Mouse (Mus musculus) intestine, embryonic 16.5 days (tissue): ENCODE measurements around the gene Ggt7. TPM values are rescaled to one million over a fixed set of nuclear protein-coding genes. Genes with fewer than 3 reads are reported as not detected.

ENCODE experiments used
- ATAC-seq: fragments of 200-750 bp; cut with Nextera tagmentation; 2 replicates; pipeline ENCODE4 v1.8.0; 2017; ENCODE audit warnings: moderate TSS enrichment, moderate library complexity
- H3K27ac ChIP-seq: fragments of 300-500 bp; sonication (generic); 2 replicates; pipeline ENCODE4 v1.5.1; 2014; ENCODE audit warnings: mild to moderate bottlenecking, low read length
- H3K27me3 ChIP-seq: fragments of 300-500 bp; sonication (generic); replicated peaks from 2 replicates; pipeline ENCODE4 v1.6.1; 2014; ENCODE audit warnings: low read length, control low read depth, mixed read lengths; ENCODE audit not compliant: control insufficient read depth, insufficient read depth
- H3K36me3 ChIP-seq: fragments of 300-500 bp; sonication (generic); 2 replicates; pipeline ENCODE4 v1.6.1; 2014; ENCODE audit warnings: low read length, control low read depth; ENCODE audit not compliant: control insufficient read depth, insufficient read depth
- H3K4me1 ChIP-seq: fragments of 300-500 bp; sonication (generic); 2 replicates; pipeline ENCODE4 v1.6.1; 2014; ENCODE audit warnings: low read length, control low read depth, mixed read lengths; ENCODE audit not compliant: control insufficient read depth, insufficient read depth
- H3K4me2 ChIP-seq: fragments of 300-500 bp; sonication (generic); 2 replicates; pipeline ENCODE4 v1.6.1; 2014; ENCODE audit warnings: low read depth, low read length, control low read depth
- H3K4me3 ChIP-seq: fragments of 300-500 bp; sonication (generic); 2 replicates; pipeline ENCODE4 v1.5.1; 2014; ENCODE audit warnings: mild to moderate bottlenecking, low read length
- H3K9ac ChIP-seq: fragments of 300-500 bp; sonication (generic); 2 replicates; pipeline ENCODE4 v1.6.1; 2014; ENCODE audit warnings: low read depth, low read length
- H3K9me3 ChIP-seq: fragments of 300-500 bp; sonication (generic); 2 replicates; pipeline ENCODE4 v1.6.1; 2016; ENCODE audit warnings: low read length, control low read depth; ENCODE audit not compliant: control insufficient read depth
- WGBS: fragments of 180-500 bp; shearing (Covaris S2); extraction: QIAGEN DNeasy Blood & Tissue Kit; methylation state at CpG from one replicate; pipeline ENCODE4 v1.1.7; 2014; 5-methylcytosine and 5-hydroxymethylcytosine counted together
- polyA plus RNA-seq: library from polyadenylated mRNA; unstranded; fragments of >200 nt; fragmentation: Nextera tagmentation; extraction: Ambion mirVana; gene quantifications from 2 replicates; pipeline ENCODE4 v1.2.1, GENCODE M21; 2015

Ggt7 gene
- polyA plus RNA-seq, 1 experiment from 2014 or later = 4.2 TPM

GRCm38 (mm10) chr2:155514666-155515065, 3.4 kb downstream of the Ggt7 start:
- H3K4me2 ChIP-seq = peak overlapping the region; percentile 79
- no peaks in the 10 kb centered on the region for H3K36me3 ChIP-seq
- peaks cover 13% of the 10 kb centered on the region for H3K4me1 ChIP-seq
- no peak for ATAC-seq
- H3K9ac ChIP-seq = peak overlapping the region; percentile 62
- peaks cover 12% of the 10 kb centered on the region; the same call in 1 of the 2 replicates for H3K27me3 ChIP-seq
- H3K9me3 ChIP-seq = no peaks in the 10 kb centered on the region
- WGBS = 2% methylated on average over 23 of the region's 23 CpGs
- peak overlapping the region; percentile 44 for H3K4me3 ChIP-seq
- no peak overlapping the region for H3K27ac ChIP-seq

- peaks cover 12% of the 10 kb centered on the region; the same call in 1 of the 2 replicates for H3K27me3 ChIP-seq
- H3K4me2 ChIP-seq = no peak overlapping the region
- H3K9ac ChIP-seq = no peak overlapping the region
- H3K9me3 ChIP-seq = no peaks in the 10 kb centered on the region
- peaks cover 11% of the 10 kb centered on the region for H3K4me1 ChIP-seq
- no peak for ATAC-seq
- no peak overlapping the region for H3K27ac ChIP-seq
- WGBS = 55% methylated on average over 5 of the region's 5 CpGs
- H3K36me3 ChIP-seq = no peaks in the 10 kb centered on the region
- H3K4me3 ChIP-seq = no peak overlapping the region
These were observed 4.5 kb downstream of the Ggt7 start for GRCm38 (mm10) chr2:155513543-155513942.

GRCm38 (mm10) chr2:155512479-155512878, 5.6 kb downstream of the Ggt7 start:
- no peaks in the 10 kb centered on the region for H3K9me3 ChIP-seq
- H3K36me3 ChIP-seq = no peaks in the 10 kb centered on the region
- H3K27me3 ChIP-seq = peaks cover 12% of the 10 kb centered on the region; the same call in 1 of the 2 replicates
- 58% methylated on average over 4 of the region's 4 CpGs for WGBS
- no peak overlapping the region for H3K4me2 ChIP-seq
- no peak overlapping the region for H3K27ac ChIP-seq
- no peak for ATAC-seq
- no peak overlapping the region for H3K4me3 ChIP-seq
- peaks cover 11% of the 10 kb centered on the region for H3K4me1 ChIP-seq
- H3K9ac ChIP-seq = no peak overlapping the region

- no peaks in the 10 kb centered on the region for H3K36me3 ChIP-seq
- 79% methylated on average over 10 of the region's 10 CpGs for WGBS
- no peak overlapping the region for H3K9ac ChIP-seq
- no peaks in the 10 kb centered on the region for H3K4me1 ChIP-seq
- H3K27ac ChIP-seq = no peak overlapping the region
- no peaks in the 10 kb centered on the region for H3K9me3 ChIP-seq
- no peaks in the 10 kb centered on the region for H3K27me3 ChIP-seq
- no peak overlapping the region for H3K4me2 ChIP-seq
- H3K4me3 ChIP-seq = no peak overlapping the region
- no peak for ATAC-seq
These were observed 10.1 kb downstream of the Ggt7 start for GRCm38 (mm10) chr2:155507721-155508470.

GRCm38 (mm10) chr2:155505811-155506210, 12.2 kb downstream of the Ggt7 start:
- Histone ChIP-seq H3K36me3 (no peaks in the 10 kb centered on the region), H3K4me1 (no peaks in the 10 kb centered on the region), H3K27me3 (no peaks in the 10 kb centered on the region), H3K9me3 (no peaks in the 10 kb centered on the region), H3K4me3 (no peak overlapping the region), H3K4me2 (no peak overlapping the region), H3K27ac (no peak overlapping the region), H3K9ac (no peak overlapping the region)
- no peak for ATAC-seq
- WGBS = 93% methylated on average over 9 of the region's 9 CpGs

- Histone ChIP-seq H3K9ac (no peak overlapping the region), H3K27me3 (no peaks in the 10 kb centered on the region), H3K4me3 (no peak overlapping the region), H3K27ac (no peak overlapping the region), H3K4me2 (no peak overlapping the region), H3K9me3 (no peaks in the 10 kb centered on the region), H3K36me3 (no peaks in the 10 kb centered on the region), H3K4me1 (no peaks in the 10 kb centered on the region)
- no peak for ATAC-seq
- 57% methylated on average over 13 of the region's 13 CpGs for WGBS
These were observed 13.3 kb downstream of the Ggt7 start for GRCm38 (mm10) chr2:155504440-155505355.

GRCm38 (mm10) chr2:155502596-155502995, 15.4 kb downstream of the Ggt7 start:
- Histone ChIP-seq H3K4me3 (no peak overlapping the region), H3K9ac (no peak overlapping the region), H3K9me3 (no peaks in the 10 kb centered on the region), H3K27ac (no peak overlapping the region), H3K27me3 (no peaks in the 10 kb centered on the region), H3K4me2 (no peak overlapping the region), H3K4me1 (no peaks in the 10 kb centered on the region), H3K36me3 (no peaks in the 10 kb centered on the region)
- WGBS = 72% methylated on average over 7 of the region's 7 CpGs
- ATAC-seq = no peak

- no peak for ATAC-seq
- H3K27ac ChIP-seq = no peak overlapping the region
- no peak overlapping the region for H3K4me3 ChIP-seq
- H3K4me1 ChIP-seq = no peaks in the 10 kb centered on the region
- H3K9ac ChIP-seq = no peak overlapping the region
- no peaks in the 10 kb centered on the region for H3K27me3 ChIP-seq
- WGBS = 91% methylated on average over 6 of the region's 6 CpGs
- no peaks in the 10 kb centered on the region for H3K36me3 ChIP-seq
- no peaks in the 10 kb centered on the region for H3K9me3 ChIP-seq
- H3K4me2 ChIP-seq = no peak overlapping the region
These were observed 27.0 kb downstream of the Ggt7 start for GRCm38 (mm10) chr2:155490998-155491397.

GRCm38 (mm10) chr2:155482021-155482420, 36.0 kb downstream of the Ggt7 start:
- 45% methylated on average over 3 of the region's 3 CpGs for WGBS
- no peak overlapping the region for H3K9ac ChIP-seq
- no peak for ATAC-seq
- H3K4me1 ChIP-seq = no peaks in the 10 kb centered on the region
- no peaks in the 10 kb centered on the region for H3K36me3 ChIP-seq
- no peak overlapping the region for H3K27ac ChIP-seq
- H3K9me3 ChIP-seq = no peaks in the 10 kb centered on the region
- H3K27me3 ChIP-seq = no peaks in the 10 kb centered on the region
- no peak overlapping the region for H3K4me3 ChIP-seq
- H3K4me2 ChIP-seq = no peak overlapping the region
